In the genomic region with DNA sequence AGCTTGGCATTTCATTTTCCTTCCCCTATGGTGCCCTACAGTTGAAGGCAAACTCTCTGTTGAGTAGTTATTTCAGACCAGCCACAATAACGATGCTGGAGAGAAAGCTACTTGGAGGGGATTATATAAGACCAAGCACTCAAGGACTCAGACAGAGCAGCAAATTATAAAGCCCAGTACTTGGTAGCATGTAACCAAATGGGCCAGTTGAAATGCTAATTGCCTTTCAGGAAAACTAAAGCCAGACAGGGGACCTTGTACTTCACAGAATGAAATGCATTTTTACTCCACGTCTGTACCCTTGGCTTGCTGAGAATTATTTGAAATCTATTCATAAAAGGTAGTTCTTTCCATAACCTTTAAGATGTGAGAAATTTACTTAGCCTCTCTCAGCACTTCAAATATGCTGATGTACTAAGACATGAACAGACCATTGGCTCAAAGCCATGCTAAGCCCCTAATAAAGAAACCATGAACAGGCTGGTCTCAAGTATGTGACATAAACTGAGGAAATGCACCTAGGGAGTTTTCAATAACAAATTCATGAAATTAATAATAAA, we compare ENCODE assay signal across 23 mouse cellular contexts. TPM values are rescaled to one million over a fixed set of nuclear protein-coding genes. Genes with fewer than 3 reads are reported as not detected.
DNase-seq lines count a peak whose midpoint lies in the region; ATAC-seq and TF ChIP-seq lines count a peak whose summit lies in the region.
"Had no signal": no experiment of that assay in that cellular context is flagged by ENCODE, and none has a peak within 500 bp of the region (broad histone marks: within the 10 kb centered on the region; RNA-seq: fewer than 3 reads in every experiment).

No protein-coding gene starts in this region.

- H3K9ac ChIP-seq in forebrain, postnatal 0 days = no peak overlapping the region
- H3K9ac ChIP-seq in neural tube, embryonic 11.5 days (ENCODE audit: low read length) = no peak overlapping the region
- no peak overlapping the region for H3K9ac ChIP-seq in hindbrain, embryonic 14.5 days
- no peak overlapping the region for H3K9ac ChIP-seq in kidney, embryonic 15.5 days
- H3K9ac ChIP-seq: heart, embryonic 13.5 days; liver, embryonic 14.5 days; lung, embryonic 15.5 days; stomach, embryonic 15.5 days had no signal

- peak overlapping the region; percentile 74; the same call in 1 of the 2 replicates for H3K27ac ChIP-seq in forebrain, embryonic 10.5 days
- H3K27ac ChIP-seq in forebrain, postnatal 0 days (ENCODE audit: low read depth, low read length) = no peak overlapping the region
- no peak overlapping the region for H3K27ac ChIP-seq in neural tube, embryonic 11.5 days (ENCODE audit: low read depth, low read length)
- 0 out of 2 replicates have a peak overlapping the region, but pooled peaks have one; percentile 16 for H3K27ac ChIP-seq in hindbrain, embryonic 14.5 days
- H3K27ac ChIP-seq in kidney, embryonic 15.5 days = no peak overlapping the region
- H3K27ac ChIP-seq: heart, adult 2 months; heart, embryonic 13.5 days; liver, embryonic 14.5 days; lung, embryonic 15.5 days; macrophage; stomach, embryonic 15.5 days had no signal

- H3K27me3 ChIP-seq in forebrain, embryonic 10.5 days (ENCODE audit: poor library complexity, severe bottlenecking) = peaks cover 25% of the 10 kb centered on the region
- H3K27me3 ChIP-seq in forebrain, postnatal 0 days (ENCODE audit: insufficient read depth, low read length) = no peaks in the 10 kb centered on the region
- H3K27me3 ChIP-seq in neural tube, embryonic 11.5 days (ENCODE audit: control insufficient read depth, insufficient read depth, low read length) = no peaks in the 10 kb centered on the region
- no peaks in the 10 kb centered on the region for H3K27me3 ChIP-seq in hindbrain, embryonic 14.5 days (ENCODE audit: control insufficient read depth, insufficient read depth, low read length)
- H3K27me3 ChIP-seq in kidney, embryonic 15.5 days = peaks cover 20% of the 10 kb centered on the region

- H3K36me3 ChIP-seq in forebrain, embryonic 10.5 days (replicated peaks) = no peaks in the 10 kb centered on the region
- H3K36me3 ChIP-seq in forebrain, postnatal 0 days (ENCODE audit: insufficient read depth) = no peaks in the 10 kb centered on the region
- no peaks in the 10 kb centered on the region for H3K36me3 ChIP-seq in neural tube, embryonic 11.5 days (ENCODE audit: control insufficient read depth, insufficient read depth, low read length)
- H3K36me3 ChIP-seq in hindbrain, embryonic 14.5 days (replicated peaks; ENCODE audit: control insufficient read depth, insufficient read depth) = no peaks in the 10 kb centered on the region
- no peaks in the 10 kb centered on the region for H3K36me3 ChIP-seq in kidney, embryonic 15.5 days
- H3K36me3 ChIP-seq: heart, embryonic 13.5 days; lung, embryonic 15.5 days; stomach, embryonic 15.5 days had no signal

- no peaks in the 10 kb centered on the region for H3K9me3 ChIP-seq in forebrain, embryonic 10.5 days
- no peaks in the 10 kb centered on the region for H3K9me3 ChIP-seq in forebrain, postnatal 0 days (ENCODE audit: low read length)
- no peaks in the 10 kb centered on the region for H3K9me3 ChIP-seq in neural tube, embryonic 11.5 days (ENCODE audit: control insufficient read depth, low read length)
- no peaks in the 10 kb centered on the region for H3K9me3 ChIP-seq in hindbrain, embryonic 14.5 days (ENCODE audit: control insufficient read depth, low read length)
- no peaks in the 10 kb centered on the region for H3K9me3 ChIP-seq in kidney, embryonic 15.5 days (replicated peaks)
- H3K9me3 ChIP-seq: heart, embryonic 13.5 days; lung, embryonic 15.5 days; stomach, embryonic 15.5 days had no signal

- 24% methylated on average over 2 of the region's 2 CpGs for WGBS in forebrain, embryonic 10.5 days
- WGBS in forebrain, postnatal 0 days = 12% methylated on average over 2 of the region's 2 CpGs
- WGBS in neural tube, embryonic 11.5 days = 51% methylated on average over 2 of the region's 2 CpGs
- WGBS in hindbrain, embryonic 14.5 days = 20% methylated on average over 2 of the region's 2 CpGs
- WGBS in kidney, embryonic 15.5 days = 70% methylated on average over 2 of the region's 2 CpGs

- DNase-seq in forebrain, embryonic 10.5 days (ENCODE audit: extremely low spot score, low spot score) = no peak
- DNase-seq in forebrain, postnatal 0 days = no peak
- DNase-seq in neural tube, embryonic 11.5 days (ENCODE audit: low spot score) = no peak
- no peak for DNase-seq in neural tube, embryonic 10.5 days (ENCODE audit: extremely low spot score, low spot score)
- DNase-seq in hindbrain, embryonic 14.5 days (ENCODE audit: low spot score) = no peak
- peak; percentile 32 for DNase-seq in retina, embryonic 14.5 days (ENCODE audit: low spot score)
- no peak for DNase-seq in liver
- DNase-seq: adrenal gland, postnatal 10 days; cerebellum, adult 2 months; cerebellum, postnatal 36 days; gastrocnemius, postnatal 36 days; heart, adult 2 months; kidney, adult 11 months; layer of hippocampus, adult 9-11 months; right cerebral cortex, adult 18-20 months; right cerebral cortex, postnatal 4 days; thymus, postnatal 36 days had no signal

- peaks cover 71% of the 10 kb centered on the region for H3K4me1 ChIP-seq in forebrain, embryonic 10.5 days
- 0 out of 2 replicates have a peak, but pooled peaks cover 2% of the 10 kb centered on the region for H3K4me1 ChIP-seq in forebrain, postnatal 0 days (ENCODE audit: insufficient read depth)
- peaks cover 12% of the 10 kb centered on the region for H3K4me1 ChIP-seq in neural tube, embryonic 11.5 days (ENCODE audit: control insufficient read depth, insufficient read depth, low read length)
- H3K4me1 ChIP-seq in hindbrain, embryonic 14.5 days (replicated peaks; ENCODE audit: control insufficient read depth, insufficient read depth, low read length) = no peaks in the 10 kb centered on the region; the same call in 1 of the 2 replicates
- peaks cover 9% of the 10 kb centered on the region for H3K4me1 ChIP-seq in kidney, embryonic 15.5 days

- H3K4me3 ChIP-seq in forebrain, embryonic 10.5 days = peak overlapping the region; percentile 70; the same call in 1 of the 2 replicates
- H3K4me3 ChIP-seq in forebrain, postnatal 0 days (ENCODE audit: low read depth, low read length) = no peak overlapping the region
- H3K4me3 ChIP-seq in neural tube, embryonic 11.5 days (ENCODE audit: low read depth, low read length) = no peak overlapping the region
- H3K4me3 ChIP-seq in hindbrain, embryonic 14.5 days (replicated peaks; ENCODE audit: low read length) = no peak overlapping the region
- no peak overlapping the region for H3K4me3 ChIP-seq in kidney, embryonic 15.5 days (replicated peaks)
- H3K4me3 ChIP-seq: heart, adult 2 months; heart, embryonic 13.5 days; lung, embryonic 15.5 days; stomach, embryonic 15.5 days had no signal

- TF ChIP-seq CTCF in forebrain, postnatal 0 days (IDR thresholded peaks at IDR 0.05; ENCODE audit: low read depth) = no peak

- no peak overlapping the region for H3K4me2 ChIP-seq in forebrain, postnatal 0 days (ENCODE audit: low read depth)
- peak overlapping the region; percentile 3; the same call in 1 of the 2 replicates for H3K4me2 ChIP-seq in neural tube, embryonic 11.5 days (ENCODE audit: low read depth)
- 0 out of 2 replicates have a peak overlapping the region, but pooled peaks have one; percentile 7 for H3K4me2 ChIP-seq in hindbrain, embryonic 14.5 days (replicated peaks)
- H3K4me2 ChIP-seq in kidney, embryonic 15.5 days = no peak overlapping the region
- H3K4me2 ChIP-seq: heart, embryonic 13.5 days; lung, embryonic 15.5 days; stomach, embryonic 15.5 days had no signal

- no peak for ATAC-seq in forebrain, postnatal 0 days
- no peak for ATAC-seq in neural tube, embryonic 11.5 days (ENCODE audit: insufficient read depth, low FRiP score, low TSS enrichment)
- no peak for ATAC-seq in hindbrain, embryonic 14.5 days (ENCODE audit: low FRiP score)
- ATAC-seq in kidney, embryonic 15.5 days (replicated peaks; ENCODE audit: low FRiP score) = no peak

RNA-seq across cellular contexts. Expression of a gene that starts 4.2 kb away (rescaled TPM):
- polyA plus RNA-seq in forebrain, embryonic 10.5 days (2016; fragmentation: Nextera tagmentation; extraction: Ambion mirVana) = 28.1 and 30.3 TPM in 2 replicates
- 10.2 and 13.5 TPM in 2 replicates for total RNA-seq in forebrain, postnatal 0 days (2014; rRNA removed)
- 3.9 and 6.1 TPM in 2 replicates for polyA plus RNA-seq in forebrain, postnatal 0 days (2015; fragmentation: Nextera tagmentation; extraction: Ambion mirVana)
- 35.1 and 38.8 TPM in 2 replicates for polyA plus RNA-seq in neural tube, embryonic 11.5 days (2014; fragmentation: Nextera tagmentation; extraction: Ambion mirVana)
- 9.8 and 13.2 TPM in 2 replicates for polyA plus RNA-seq in hindbrain, embryonic 14.5 days (2014; fragmentation: Nextera tagmentation; extraction: Ambion mirVana)
- 4.3 and 4.8 TPM in 2 replicates for polyA plus RNA-seq in kidney, embryonic 15.5 days (2015; fragmentation: Nextera tagmentation; extraction: Ambion mirVana)
- total RNA-seq: gastrocnemius, postnatal 36 days had no signal
- polyA plus RNA-seq: macrophage had no signal

RNA-seq across cellular contexts. Expression of a gene that starts 28.8 kb away (rescaled TPM):
- polyA plus RNA-seq in forebrain, embryonic 10.5 days (2016; fragmentation: Nextera tagmentation; extraction: Ambion mirVana) = 20.3 and 24.7 TPM in 2 replicates
- 24.3 and 24.7 TPM in 2 replicates for total RNA-seq in forebrain, postnatal 0 days (2014; rRNA removed)
- 13.3 and 16.2 TPM in 2 replicates for polyA plus RNA-seq in forebrain, postnatal 0 days (2015; fragmentation: Nextera tagmentation; extraction: Ambion mirVana)
- 35.4 and 39.5 TPM in 2 replicates for polyA plus RNA-seq in neural tube, embryonic 11.5 days (2014; fragmentation: Nextera tagmentation; extraction: Ambion mirVana)
- 23.8 and 24.5 TPM in 2 replicates for polyA plus RNA-seq in hindbrain, embryonic 14.5 days (2014; fragmentation: Nextera tagmentation; extraction: Ambion mirVana)
- polyA plus RNA-seq in kidney, embryonic 15.5 days (2015; fragmentation: Nextera tagmentation; extraction: Ambion mirVana) = 21.4 and 24.5 TPM in 2 replicates

Comparison
In these comparisons a context has a peak if more than half of its experiments do, and no peak if none do; other contexts are left out.
1. H3K27ac ChIP-seq: peak in forebrain, embryonic 10.5 days (single experiment) and hindbrain, embryonic 14.5 days (single experiment); none in forebrain, postnatal 0 days (single experiment), neural tube, embryonic 11.5 days (single experiment) and kidney, embryonic 15.5 days (single experiment).
2. H3K4me2 ChIP-seq: peak in neural tube, embryonic 11.5 days (single experiment) and hindbrain, embryonic 14.5 days (single experiment); none in forebrain, postnatal 0 days (single experiment) and kidney, embryonic 15.5 days (single experiment).